Mouse (Mus musculus) adrenal gland, adult 2 months (tissue): ENCODE results near the gene 6430550D23Rik. TPM values are rescaled to one million over a fixed set of nuclear protein-coding genes. Genes with fewer than 3 reads are reported as not detected.

ENCODE experiments used
- DNase-seq: peaks from one replicate; pipeline ENCODE4 v3.0.0; 2021
- long read RNA-seq: library from polyadenylated mRNA; stranded (forward); transcript quantifications from one replicate; pipeline ENCODE4 v2.0.0, GENCODE M21; 2021
- polyA plus RNA-seq: library from polyadenylated mRNA; depleted of rRNA; stranded (reverse); fragments of >200 nt; gene quantifications from 2 replicates; pipeline ENCODE4 v1.2.3, GENCODE M21; 2012; rRNA removed
- total RNA-seq, 2 experiments: library from RNA; stranded (reverse); gene quantifications; 2 replicates each; pipeline ENCODE4 v1.2.3; 2021

The 6430550D23Rik gene
- total RNA-seq = 1 to 10 TPM; 2.7 to 2.8 TPM
- polyA plus RNA-seq = 1.9 and 2.6 TPM in 2 replicates
- long read RNA-seq = 0 reads

GRCm38 (mm10) chr2:156007888-156008532 lies at the start of gene 6430550D23Rik, which contains the start of gene Ergic3:
6430550D23Rik (minus strand) TSS chr2:156007977.
Ergic3 (plus strand) TSS chr2:156008045.
- peak; percentile 100 for DNase-seq

- DNase-seq = no peak
Measured at GRCm38 (mm10) chr2:156052816-156053215, 45.0 kb upstream of the 6430550D23Rik start, which contains the start of gene Fer1l4. Fer1l4 (minus strand) TSS chr2:156052947.

DNA sequence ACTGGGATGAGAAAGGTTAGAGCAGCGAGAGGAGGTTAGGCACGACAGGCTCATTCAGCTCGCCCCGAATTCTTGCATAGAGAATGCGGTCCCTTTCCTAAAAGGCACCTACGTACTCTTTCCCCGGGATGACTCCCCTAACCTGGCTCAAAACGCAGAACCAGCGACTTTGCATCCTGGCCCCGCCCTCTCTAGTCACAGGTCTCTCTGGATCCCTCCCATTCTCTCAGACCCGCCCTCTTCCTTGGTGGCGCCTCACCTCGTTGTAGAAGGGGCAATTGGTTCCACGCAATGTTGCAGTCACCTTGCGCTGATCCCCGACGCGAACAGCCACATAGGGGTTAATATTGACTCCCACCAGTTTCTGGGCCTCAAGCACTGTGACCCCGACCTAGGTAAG lies 40.2 kb upstream of the 6430550D23Rik start:
- DNase-seq = no peak

DNA sequence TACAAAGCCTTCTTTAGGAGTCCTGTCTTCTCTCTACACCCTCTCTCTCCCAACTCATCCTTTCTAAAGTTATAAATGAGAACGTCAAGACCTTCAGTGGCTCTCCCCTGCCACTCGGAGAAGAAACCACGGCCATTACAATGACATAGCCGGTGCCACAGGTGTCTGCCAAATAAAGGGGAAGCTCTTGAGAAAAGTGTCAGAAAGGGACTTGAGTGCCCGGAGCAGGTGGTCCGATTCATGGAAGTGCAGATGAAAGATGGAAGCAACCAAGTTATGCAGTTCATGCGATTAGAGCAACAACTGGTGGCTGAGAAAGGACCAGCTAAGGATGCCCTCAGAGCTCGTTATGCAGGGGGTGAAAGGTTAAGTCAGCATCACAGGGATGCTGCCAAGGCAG lies 35.1 kb upstream of the 6430550D23Rik start:
- no peak for DNase-seq

DNA sequence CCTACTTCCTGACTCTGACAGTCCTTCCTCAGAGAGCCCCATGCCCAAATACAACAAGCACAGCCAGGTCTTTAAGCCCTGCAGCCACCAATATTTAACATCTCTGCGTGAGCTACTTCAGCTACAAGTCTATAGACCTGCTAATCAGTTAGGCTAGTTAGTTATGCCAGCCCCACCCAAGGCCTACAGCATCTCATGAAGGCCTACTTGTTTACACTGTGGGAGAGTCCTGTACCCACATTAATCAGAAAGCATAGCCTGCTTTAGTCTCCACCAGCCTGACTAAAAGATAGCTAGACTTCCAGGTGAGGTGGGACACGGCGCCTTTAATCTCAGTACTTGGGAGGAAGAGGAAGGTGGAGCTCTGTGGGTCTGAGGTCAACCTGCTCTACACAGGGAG lies 31.6 kb upstream of the 6430550D23Rik start:
- DNase-seq = no peak

DNA sequence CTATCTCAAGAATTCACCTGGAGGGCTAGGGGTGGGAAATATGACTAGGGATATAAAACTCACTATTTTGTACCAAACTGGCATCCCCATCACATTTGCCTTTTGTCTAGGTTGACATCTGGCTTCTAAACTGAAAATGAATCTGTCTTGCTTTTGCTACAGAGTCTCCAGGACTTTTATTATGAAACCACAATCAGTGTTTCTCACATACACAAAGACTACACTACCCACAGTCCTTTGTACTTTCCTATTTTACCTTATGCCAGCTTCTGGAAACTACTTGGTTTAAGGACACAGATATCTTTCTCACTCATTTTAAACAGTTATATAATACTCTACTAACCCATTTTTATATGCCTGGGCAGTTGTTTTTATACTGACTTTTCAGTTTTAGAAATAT lies 17.7 kb upstream of the 6430550D23Rik start:
- no peak for DNase-seq

DNA sequence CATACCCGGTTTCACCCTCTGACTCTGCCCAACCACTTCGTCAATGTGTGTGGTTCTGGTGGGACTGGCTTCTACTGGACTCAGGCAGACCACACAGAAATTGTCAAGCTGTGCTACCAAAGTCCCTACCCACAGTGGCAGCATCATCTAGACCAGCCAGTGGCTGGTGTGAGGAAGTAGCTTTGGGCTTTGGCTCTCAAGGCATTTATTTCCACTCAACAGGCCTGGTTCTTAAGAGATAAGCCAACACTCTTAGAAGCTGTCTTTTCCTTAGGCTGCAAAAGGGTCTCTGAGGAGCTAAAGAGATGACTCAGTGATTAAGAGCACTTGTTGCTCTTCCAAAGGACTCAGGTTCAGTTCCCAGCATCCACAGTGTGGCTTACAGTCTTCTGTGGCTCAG lies 14.0 kb upstream of the 6430550D23Rik start:
- no peak for DNase-seq

DNA sequence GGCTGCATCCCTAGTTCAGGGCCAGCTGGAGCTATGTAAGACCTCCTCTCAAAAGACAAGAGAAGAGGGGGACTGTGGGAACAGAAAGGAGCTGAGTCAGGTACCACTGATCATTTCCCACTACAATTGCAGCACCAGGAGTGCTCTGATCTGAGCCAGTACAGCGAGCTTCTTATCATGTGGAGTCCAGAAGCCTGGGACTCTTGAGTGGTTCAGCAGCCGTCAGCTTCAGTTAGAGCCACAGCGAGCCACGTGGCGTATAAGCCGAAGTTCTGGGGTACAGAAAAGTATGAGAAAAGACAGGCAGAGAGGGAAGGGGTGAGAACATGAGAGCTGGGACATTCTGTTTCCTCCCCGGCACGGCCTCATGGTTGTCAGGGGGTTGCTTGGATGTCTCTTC lies 13.4 kb upstream of the 6430550D23Rik start:
- no peak for DNase-seq

DNA sequence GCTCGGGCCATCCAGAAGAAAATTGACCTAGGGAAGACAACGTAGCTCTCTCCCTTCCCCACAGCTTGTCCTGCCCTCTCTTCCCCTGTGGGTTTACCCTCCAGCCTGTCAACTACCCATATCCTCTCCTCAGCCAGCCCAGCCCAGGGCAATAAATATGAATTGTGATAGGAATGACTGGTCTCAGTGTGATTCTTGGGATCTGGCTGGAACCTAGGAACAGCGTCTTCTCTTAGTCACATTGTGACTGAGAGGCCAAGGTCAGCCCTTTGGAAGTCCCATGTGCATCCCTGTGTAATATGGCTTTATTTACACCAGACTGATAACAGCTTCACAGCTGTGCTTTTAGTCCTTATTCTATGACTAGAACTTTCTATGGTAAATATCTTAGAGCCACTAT lies 10.3 kb upstream of the 6430550D23Rik start:
- DNase-seq = peak; percentile 49

DNA sequence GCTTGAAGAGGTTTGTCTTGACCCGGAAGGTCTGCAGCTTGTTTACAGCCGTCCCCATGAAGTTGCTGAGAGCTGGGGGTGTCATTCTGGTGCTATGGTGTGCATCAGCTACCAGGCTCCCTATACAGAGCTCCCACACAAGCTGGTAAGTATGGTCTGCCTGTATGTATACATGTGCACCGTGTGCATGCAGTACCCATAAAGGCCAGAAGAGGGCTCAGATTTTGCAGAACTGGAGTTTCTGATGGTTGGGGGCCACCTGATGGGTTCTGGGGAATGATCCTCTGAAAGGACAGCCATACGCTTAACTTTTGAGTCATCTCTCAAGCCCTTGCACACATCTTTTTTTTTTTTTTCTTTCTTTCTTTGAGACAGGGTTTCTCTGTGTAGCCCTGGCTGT lies 2.4 kb downstream of the 6430550D23Rik start:
- no peak for DNase-seq

- DNase-seq = peak; percentile 35
Measured at GRCm38 (mm10) chr2:155991863-155992321, 15.9 kb downstream of the 6430550D23Rik start.

DNA sequence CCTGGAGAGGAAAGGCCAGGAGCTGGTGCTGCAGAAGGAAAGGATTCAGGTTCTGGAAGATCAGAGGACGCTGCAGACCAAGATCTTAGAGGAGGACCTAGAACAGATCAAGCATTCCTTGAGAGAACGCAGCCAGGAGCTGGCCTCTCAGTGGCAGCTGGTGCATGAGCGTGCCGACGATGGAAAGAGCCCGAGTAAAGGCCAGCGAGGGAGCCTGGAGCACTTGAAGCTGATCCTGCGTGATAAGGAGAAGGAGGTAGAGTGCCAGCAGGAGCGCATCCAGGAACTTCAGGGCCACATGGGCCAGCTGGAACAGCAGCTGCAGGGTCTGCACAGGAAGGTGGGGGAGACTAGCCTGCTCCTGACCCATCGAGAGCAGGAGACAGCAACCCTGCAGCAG lies 16.6 kb downstream of the 6430550D23Rik start:
- DNase-seq = no peak

DNA sequence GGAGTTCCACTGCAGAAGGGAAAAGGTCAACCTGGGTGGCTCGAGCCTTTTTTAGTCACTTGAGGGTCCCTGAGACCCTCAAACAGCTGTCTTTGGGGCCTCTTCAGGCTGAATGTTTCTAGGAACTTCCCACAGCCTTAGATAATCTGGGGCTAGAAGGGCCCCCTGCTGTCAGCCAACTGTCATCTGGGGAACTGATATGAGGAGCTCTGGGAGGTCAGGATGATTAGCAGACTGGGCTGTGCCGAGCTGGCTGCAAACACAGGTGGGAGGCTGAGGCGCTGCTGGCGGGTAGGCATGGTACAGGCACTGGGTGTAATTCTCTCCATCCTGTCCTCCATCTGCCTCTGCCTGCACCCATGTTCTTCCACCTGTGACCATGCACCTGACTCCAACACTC lies 18.7 kb downstream of the 6430550D23Rik start:
- no peak for DNase-seq

- no peak for DNase-seq
Measured at GRCm38 (mm10) chr2:155987131-155987530, 20.6 kb downstream of the 6430550D23Rik start.

DNA sequence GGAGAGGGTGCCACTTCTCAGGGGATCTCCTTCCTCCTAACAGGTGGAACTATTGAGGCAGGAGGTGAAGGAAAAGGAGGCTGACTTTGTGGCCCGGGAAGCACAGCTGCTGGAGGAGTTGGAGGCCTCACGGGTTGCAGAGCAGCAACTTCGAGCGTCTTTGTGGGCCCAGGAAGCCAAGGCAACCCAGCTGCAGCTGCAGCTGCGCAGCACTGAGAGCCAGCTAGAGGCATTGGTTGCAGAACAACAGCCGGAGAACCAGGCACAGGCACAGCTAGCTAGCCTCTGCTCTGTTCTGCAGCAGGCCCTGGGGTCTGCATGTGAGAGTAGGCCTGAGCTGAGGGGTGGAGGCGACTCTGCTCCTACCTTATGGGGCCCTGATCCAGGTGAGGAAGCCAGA lies 22.0 kb downstream of the 6430550D23Rik start:
- DNase-seq = no peak

- DNase-seq = peak; percentile 26
Measured at GRCm38 (mm10) chr2:155979328-155979991, 28.3 kb downstream of the 6430550D23Rik start.

DNA sequence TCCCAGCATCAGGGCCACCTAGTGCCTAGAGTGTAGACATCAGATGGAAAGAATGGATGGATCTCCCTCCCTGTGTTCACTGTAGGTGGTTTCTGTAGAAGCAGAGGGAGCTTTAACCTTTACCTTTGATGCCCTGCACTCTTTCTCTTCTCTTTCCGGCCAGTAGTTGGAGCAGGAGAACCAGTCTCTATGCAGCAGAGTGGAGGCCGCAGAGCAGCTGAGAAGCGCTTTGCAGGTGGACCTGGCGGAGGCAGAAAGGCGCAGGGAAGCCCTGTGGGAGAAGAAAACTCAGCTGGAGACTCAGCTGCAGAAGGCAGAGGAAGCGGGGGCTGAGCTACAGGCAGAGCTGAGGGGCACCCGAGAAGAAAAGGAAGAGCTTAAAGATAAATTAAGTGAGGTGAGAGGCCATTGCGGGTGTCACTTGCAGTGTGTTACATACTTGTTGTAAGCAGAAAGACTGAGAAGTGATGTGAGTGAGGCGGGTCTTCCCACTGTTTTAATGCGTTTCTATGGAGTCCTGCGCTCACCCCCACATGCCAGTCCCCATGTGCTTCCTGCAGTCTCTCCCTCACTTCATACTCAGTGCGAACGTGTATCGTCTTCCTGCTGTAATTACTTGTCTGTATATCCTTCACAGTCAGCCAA lies 33.6 kb downstream of the 6430550D23Rik start:
- DNase-seq = no peak

DNA sequence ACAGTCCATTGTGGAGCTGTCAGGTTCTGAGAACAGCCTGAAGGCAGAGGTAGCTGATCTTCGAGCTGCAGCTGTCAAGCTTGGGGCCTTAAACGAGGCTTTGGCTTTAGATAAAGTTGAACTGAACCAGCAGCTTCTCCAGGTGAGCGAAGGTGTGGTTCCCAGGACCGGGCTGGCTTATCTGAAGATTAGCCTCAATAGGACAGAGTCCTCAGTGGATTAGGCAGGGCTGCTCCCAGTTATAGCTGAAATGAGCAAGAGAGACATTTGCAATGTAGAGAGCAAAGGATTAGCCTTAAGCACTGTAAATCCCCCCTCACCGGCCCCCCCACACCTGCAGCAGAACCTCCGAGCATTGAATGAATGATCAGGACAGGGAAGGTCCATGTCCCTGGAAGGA lies 34.4 kb downstream of the 6430550D23Rik start:
- no peak for DNase-seq

DNA sequence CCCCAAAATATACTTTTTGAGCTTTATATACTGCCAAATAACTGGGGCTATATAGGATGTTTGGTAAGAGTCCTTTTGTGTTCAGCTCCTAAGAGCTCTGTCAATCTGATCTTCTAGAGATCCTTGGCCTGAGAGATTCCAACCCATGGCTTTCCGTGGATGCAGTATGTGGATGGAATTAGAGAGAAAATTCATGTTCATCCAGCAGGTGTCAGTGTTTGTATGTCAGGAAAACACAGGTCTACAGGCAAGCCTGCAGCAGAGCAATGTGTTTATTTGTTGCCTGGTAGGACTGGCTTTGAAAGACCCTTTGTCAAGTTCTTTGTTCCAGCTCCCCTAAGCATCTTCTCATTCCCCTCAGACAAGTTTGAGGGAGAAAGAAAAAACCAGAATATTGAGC lies 44.8 kb downstream of the 6430550D23Rik start:
- DNase-seq = peak; percentile 13

GRCm38 (mm10) chr2:155961862-155962261 lies 45.9 kb downstream of the 6430550D23Rik start:
- DNase-seq = no peak

DNA sequence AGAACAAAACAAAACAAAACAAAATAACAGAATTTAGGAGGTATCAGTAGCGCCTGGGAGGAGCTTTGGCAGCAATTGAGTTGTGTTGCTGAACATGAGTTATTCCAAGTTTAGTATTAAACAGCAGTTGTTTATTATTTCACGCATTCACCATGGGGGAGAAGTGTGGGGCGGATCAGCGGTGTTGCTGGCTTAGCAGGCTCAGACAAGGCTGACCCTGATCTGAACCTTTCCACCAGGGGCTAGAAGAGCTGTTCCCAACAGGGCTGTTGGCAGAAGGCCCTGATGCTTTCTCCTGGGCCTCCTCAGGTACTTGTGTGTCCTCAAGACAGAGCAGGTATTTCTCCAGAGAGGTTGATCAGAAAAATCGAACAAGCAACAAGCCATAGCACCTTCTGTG lies 47.8 kb downstream of the 6430550D23Rik start:
- no peak for DNase-seq

GRCm38 (mm10) chr2:155956134-155957059 lies 51.4 kb downstream of the 6430550D23Rik start, which contains the start of gene Cep250:
Cep250 (plus strand) TSS chr2:155956458.
- peak; percentile 95 for DNase-seq
